Mouse (Mus musculus) regulatory T cell (primary cell): Measurements from ENCODE around the gene Fkbp1b.
"Not testable (repeated sequence)": the region's sequence is repeated elsewhere in the genome, so short reads cannot be mapped to it uniquely, and the experiment has no call there.

Experiments
- in situ Hi-C: fragments of 300-600 bp; cut with MboI, MseI; formaldehyde crosslinking; loops from one replicate; pipeline ENCODE4 v1.15.1; 2025; ENCODE audit warnings: high pct_unique_total_duplicates

Fkbp1b gene

GRCm38 (mm10) chr12:4843741-4844140 is 2.4 kb upstream of the Fkbp1b start:
- in situ Hi-C loops: no loop called here

GRCm38 (mm10) chr12:4842890-4843597 is 1.7 kb upstream of the Fkbp1b start, which contains the start of gene Wdcp:
Wdcp (plus strand) TSS chr12:4843303.
- in situ Hi-C loops: no loop called here

- in situ Hi-C loops: no loop called here
These were observed 1.1 kb upstream of the Fkbp1b start for GRCm38 (mm10) chr12:4842456-4842855.

- in situ Hi-C loops: no loop called here
These were observed 650 bp downstream of the Fkbp1b start for GRCm38 (mm10) chr12:4840741-4841140.

GRCm38 (mm10) chr12:4840010-4840409 is 1.4 kb downstream of the Fkbp1b start:
- in situ Hi-C loops: no loop called here

GRCm38 (mm10) chr12:4836959-4837358 is 4.4 kb downstream of the Fkbp1b start:
- in situ Hi-C loops: loop anchor here (5.0 kb wide), 1 partner anchor 75 kb away; no protein-coding TSS in a partner anchor

- in situ Hi-C loops: no loop called here
These were observed 14.1 kb downstream of the Fkbp1b start for GRCm38 (mm10) chr12:4827256-4827655.

- in situ Hi-C loops: no loop called here
These were observed 23.9 kb downstream of the Fkbp1b start, which contains the start of gene Sf3b6 for GRCm38 (mm10) chr12:4817361-4818101. Sf3b6 (plus strand) TSS chr12:4817544.

- in situ Hi-C loops: no loop called here
These were observed 24.6 kb downstream of the Fkbp1b start for GRCm38 (mm10) chr12:4816680-4817360.

GRCm38 (mm10) chr12:4813636-4814035 is 27.8 kb downstream of the Fkbp1b start:
- in situ Hi-C loops: no loop called here

- in situ Hi-C loops: no loop called here
These were observed 29.7 kb downstream of the Fkbp1b start for GRCm38 (mm10) chr12:4811705-4812104.

- in situ Hi-C loops: no loop called here
These were observed 30.4 kb downstream of the Fkbp1b start for GRCm38 (mm10) chr12:4811036-4811435.

- in situ Hi-C loops: loop anchor here (10.0 kb wide), 1 partner anchor 327 kb away; no protein-coding TSS in a partner anchor
These were observed 43.9 kb downstream of the Fkbp1b start for GRCm38 (mm10) chr12:4797471-4797870.

GRCm38 (mm10) chr12:4793718-4794117 is 47.7 kb downstream of the Fkbp1b start:
- in situ Hi-C loops: loop anchor here (10.0 kb wide), 1 partner anchor 331 kb away; no protein-coding TSS in a partner anchor

- in situ Hi-C loops: not testable (repeated sequence)
These were observed 53.3 kb downstream of the Fkbp1b start for GRCm38 (mm10) chr12:4788128-4788527.

GRCm38 (mm10) chr12:4784466-4784865 is 56.9 kb downstream of the Fkbp1b start:
- in situ Hi-C loops: no loop called here

GRCm38 (mm10) chr12:4783598-4783997 is 57.8 kb downstream of the Fkbp1b start:
- in situ Hi-C loops: no loop called here
